Mouse (Mus musculus) neutrophil, adult 5-6 weeks (primary cell): ENCODE data around the gene Nprl2. TPM values are rescaled to one million over a fixed set of nuclear protein-coding genes. Genes with fewer than 3 reads are reported as not detected.

Experiments used
- ATAC-seq: fragments of 151-379, 151-347 bp; 2 replicates; pipeline ENCODE4 v1.8.0; 2017; ENCODE audit warnings: mild to moderate bottlenecking, moderate TSS enrichment; ENCODE audit not compliant: insufficient number of reproducible peaks, poor library complexity, low FRiP score, severe bottlenecking; ENCODE audit errors: extremely low read depth
- total RNA-seq: library from RNA; stranded (forward); fragments of 200-1000 nt; gene quantifications from 2 replicates; pipeline ENCODE4 v1.2.3, GENCODE M21; 2017

Nprl2 gene
- total RNA-seq, 1 experiment from 2014 or later = 29.4 TPM

- ATAC-seq = 0 out of 2 replicates have a peak, but pooled peaks have one; percentile 7
Measured at GRCm38 (mm10) chr9:107526198-107527026, 15.6 kb upstream of the Nprl2 start.

GRCm38 (mm10) chr9:107533791-107534407 lies 8.1 kb upstream of the Nprl2 start, which contains the start of gene Tmem115:
TSS of gene Tmem115 (plus strand) at chr9:107533945.
- ATAC-seq = peak; percentile 92

- ATAC-seq = no peak
Measured at GRCm38 (mm10) chr9:107534408-107535202, 7.4 kb upstream of the Nprl2 start.

DNA sequence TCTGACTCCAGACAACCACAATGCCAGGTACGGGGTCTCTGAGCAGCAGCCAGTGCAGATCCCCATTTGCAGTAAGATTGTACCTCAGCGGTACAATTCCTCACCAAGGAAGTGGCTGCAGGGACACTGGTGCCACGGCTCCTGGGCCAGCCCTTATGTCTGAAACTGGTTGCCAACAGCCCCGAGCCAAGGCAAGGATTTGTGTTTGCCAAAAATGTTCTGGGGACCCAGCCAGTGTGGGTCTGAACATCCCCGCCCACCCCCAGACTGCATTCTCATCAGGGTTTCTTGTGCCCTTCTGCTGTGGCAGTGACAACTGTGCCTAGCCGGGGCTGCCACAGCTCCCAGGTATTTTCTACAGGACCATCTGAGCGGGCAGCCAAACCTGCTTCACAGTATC lies 3.8 kb upstream of the Nprl2 start:
- no peak for ATAC-seq

GRCm38 (mm10) chr9:107538711-107539110 lies 3.3 kb upstream of the Nprl2 start:
- ATAC-seq = no peak

DNA sequence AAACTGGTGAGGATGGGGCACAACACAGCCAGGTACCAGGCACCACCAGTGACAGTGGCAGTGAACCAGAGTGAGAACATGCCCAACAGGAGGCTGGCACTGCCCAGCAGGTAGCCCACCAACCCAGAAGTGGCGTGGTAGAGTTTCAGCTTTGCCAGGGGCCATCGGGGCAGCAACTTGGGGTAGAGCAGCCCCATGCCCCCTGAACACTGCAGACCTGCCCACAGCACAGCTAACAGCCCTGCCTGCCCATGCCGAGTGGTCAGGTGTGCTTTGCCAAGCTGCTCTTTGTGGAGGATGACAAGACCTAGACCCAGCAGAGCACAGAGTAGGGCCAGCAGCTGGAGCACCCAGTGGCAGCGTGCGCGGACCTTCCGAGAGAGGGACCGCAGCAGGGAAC lies 2.1 kb upstream of the Nprl2 start:
- no peak for ATAC-seq

- ATAC-seq = no peak
Measured at GRCm38 (mm10) chr9:107540420-107540819, 1.6 kb upstream of the Nprl2 start.

DNA sequence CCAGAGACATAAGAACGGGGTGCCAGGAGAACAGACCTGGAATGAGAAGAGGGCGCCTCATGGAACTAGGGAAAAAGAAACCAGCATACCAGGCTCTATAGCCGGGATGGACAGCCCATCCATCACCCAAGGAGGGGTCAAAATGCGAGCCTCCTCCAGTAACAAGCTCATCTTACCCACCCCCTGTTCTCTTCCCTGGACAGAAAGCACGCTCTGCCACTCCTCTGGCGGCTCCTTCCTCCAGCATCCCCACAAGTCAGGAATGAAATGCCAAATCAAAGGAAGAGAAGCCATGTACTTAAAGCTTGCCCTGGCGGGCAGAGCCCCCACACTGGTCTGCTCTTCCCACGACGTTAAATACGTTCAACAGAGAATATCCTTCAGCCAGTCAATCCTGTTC lies 1.0 kb upstream of the Nprl2 start:
- no peak for ATAC-seq

GRCm38 (mm10) chr9:107542352-107542686 lies 293 bp downstream of the Nprl2 start:
- ATAC-seq = no peak

DNA sequence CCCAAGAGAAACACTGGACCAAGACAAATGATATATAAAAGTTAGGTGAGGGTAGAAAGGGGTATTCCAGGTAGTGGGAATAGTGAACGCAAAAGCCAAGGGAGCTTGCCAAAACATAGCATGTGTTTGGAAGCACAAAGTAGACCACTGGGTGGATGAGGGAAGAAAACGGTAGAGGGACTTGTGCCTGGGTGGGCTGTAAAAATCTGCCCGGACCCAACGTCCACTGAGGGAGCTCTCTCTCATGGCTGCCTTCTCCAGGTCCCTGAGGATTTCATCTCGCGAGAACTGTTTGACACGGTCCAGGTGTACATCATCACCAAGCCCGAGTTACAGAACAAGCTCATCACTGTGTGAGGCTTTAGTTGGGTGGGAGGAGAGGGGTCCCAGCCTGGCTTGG lies 695 bp downstream of the Nprl2 start:
- no peak for ATAC-seq

DNA sequence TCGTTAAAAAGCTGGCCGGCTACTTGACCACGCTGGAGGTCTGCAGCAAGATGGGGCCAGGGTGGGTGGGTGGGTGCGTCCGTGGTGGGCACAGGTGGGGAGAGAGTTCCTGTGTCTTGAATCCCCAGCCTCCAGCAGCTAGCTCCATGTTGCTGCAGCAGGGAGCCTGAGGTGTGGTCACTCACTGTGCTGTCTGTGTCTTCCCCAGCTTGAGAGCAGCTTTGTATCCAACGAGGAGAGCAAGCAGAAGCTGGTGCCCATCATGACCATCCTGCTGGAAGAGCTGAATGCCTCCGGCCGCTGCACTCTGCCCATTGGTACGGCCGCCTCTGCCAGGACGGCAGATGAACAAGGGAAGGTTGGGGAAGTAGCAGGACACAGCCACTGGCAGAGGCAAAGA lies 1.3 kb downstream of the Nprl2 start:
- ATAC-seq = no peak

GRCm38 (mm10) chr9:107544196-107544700 lies 2.2 kb downstream of the Nprl2 start:
- no peak for ATAC-seq

DNA sequence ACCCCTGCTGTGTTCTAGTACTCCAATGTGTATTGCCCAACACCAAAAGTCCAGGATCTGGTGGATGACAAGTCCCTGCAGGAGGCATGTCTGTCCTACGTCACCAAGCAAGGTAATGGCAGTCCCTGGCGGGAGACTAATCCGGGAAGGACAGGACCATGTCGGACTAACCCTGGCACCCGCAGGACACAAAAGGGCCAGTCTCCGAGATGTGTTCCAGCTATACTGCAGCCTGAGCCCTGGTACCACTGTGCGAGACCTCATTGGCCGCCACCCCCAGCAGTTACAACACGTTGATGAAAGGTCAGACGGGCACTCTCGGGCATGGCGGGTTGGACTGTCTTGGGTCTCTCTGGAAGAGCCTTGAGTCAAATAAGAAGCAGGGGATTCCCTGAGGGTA lies 2.7 kb downstream of the Nprl2 start:
- ATAC-seq = no peak

DNA sequence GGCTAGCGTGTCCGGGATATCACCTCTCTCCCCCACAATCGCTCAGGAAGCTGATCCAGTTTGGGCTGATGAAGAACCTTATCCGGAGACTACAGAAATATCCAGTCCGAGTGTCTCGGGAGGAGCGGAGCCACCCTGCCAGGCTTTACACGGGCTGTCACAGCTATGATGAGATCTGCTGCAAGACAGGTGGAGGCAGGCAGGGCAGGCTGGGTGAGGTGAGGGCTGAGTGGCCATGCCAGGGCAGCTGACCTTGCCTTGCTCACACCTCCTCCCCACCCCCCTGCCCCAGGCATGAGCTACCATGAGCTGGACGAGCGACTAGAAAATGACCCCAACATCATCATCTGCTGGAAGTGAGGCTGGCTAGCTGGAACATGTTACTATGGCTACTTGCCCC lies 3.2 kb downstream of the Nprl2 start:
- ATAC-seq = no peak

- ATAC-seq = peak; percentile 17; the same call in 1 of the 2 replicates
Measured at GRCm38 (mm10) chr9:107545602-107546001, 3.6 kb downstream of the Nprl2 start.

- peak; percentile 45 for ATAC-seq
Measured at GRCm38 (mm10) chr9:107547026-107547425, 5.0 kb downstream of the Nprl2 start, which contains the start of gene Zmynd10. TSS of gene Zmynd10 (plus strand) at chr9:107547298.

GRCm38 (mm10) chr9:107547957-107548356 lies 5.9 kb downstream of the Nprl2 start:
- ATAC-seq = no peak

- no peak for ATAC-seq
Measured at GRCm38 (mm10) chr9:107548820-107549219, 6.8 kb downstream of the Nprl2 start.

- no peak for ATAC-seq
Measured at GRCm38 (mm10) chr9:107549297-107550074, 7.5 kb downstream of the Nprl2 start.
